Mouse (Mus musculus) limb, embryonic 10.5 days (tissue): ENCODE results near the gene Khdc1c. TPM values are rescaled to one million over a fixed set of nuclear protein-coding genes. Genes with fewer than 3 reads are reported as not detected.

Experiments used
- DNase-seq: peaks from one replicate; pipeline ENCODE4 v3.0.0-alpha.2; 2017; ENCODE audit warnings: low spot score
- H3K27ac ChIP-seq: fragments of 300-500 bp; sonication (generic); 2 replicates; pipeline ENCODE4 v1.5.1; 2016; ENCODE audit warnings: mild to moderate bottlenecking
- H3K27me3 ChIP-seq: fragments of 300-500 bp; sonication (generic); 2 replicates; pipeline ENCODE4 v1.6.1; 2016; ENCODE audit warnings: low read depth, mild to moderate bottlenecking; ENCODE audit not compliant: poor library complexity, severe bottlenecking
- H3K36me3 ChIP-seq: fragments of 300-500 bp; sonication (generic); 2 replicates; pipeline ENCODE4 v1.6.1; 2016; ENCODE audit warnings: mild to moderate bottlenecking, moderate library complexity
- H3K4me1 ChIP-seq: fragments of 300-500 bp; sonication (generic); 2 replicates; pipeline ENCODE4 v1.6.1; 2016
- H3K4me3 ChIP-seq: fragments of 300-500 bp; sonication (generic); 2 replicates; pipeline ENCODE4 v1.5.1; 2016; ENCODE audit warnings: mild to moderate bottlenecking, moderate library complexity
- H3K9me3 ChIP-seq: fragments of 300-500 bp; sonication (generic); replicated peaks from 2 replicates; pipeline ENCODE4 v1.6.1; 2016; ENCODE audit warnings: mild to moderate bottlenecking
- whole genome bisulfite sequencing: fragments of 180-500 bp; shearing (Covaris S2); methylation state at CpG from one replicate; pipeline ENCODE4 v1.1.7; 2016; 5-methylcytosine and 5-hydroxymethylcytosine counted together
- polyA plus RNA-seq: library from polyadenylated mRNA; unstranded; fragments of >200 nt; fragmentation: Nextera tagmentation; extraction: Ambion mirVana; gene quantifications from 2 replicates; pipeline ENCODE4 v1.2.1, GENCODE M21; 2016

Khdc1c gene
- polyA plus RNA-seq, 1 experiment from 2014 or later: not detected

DNA sequence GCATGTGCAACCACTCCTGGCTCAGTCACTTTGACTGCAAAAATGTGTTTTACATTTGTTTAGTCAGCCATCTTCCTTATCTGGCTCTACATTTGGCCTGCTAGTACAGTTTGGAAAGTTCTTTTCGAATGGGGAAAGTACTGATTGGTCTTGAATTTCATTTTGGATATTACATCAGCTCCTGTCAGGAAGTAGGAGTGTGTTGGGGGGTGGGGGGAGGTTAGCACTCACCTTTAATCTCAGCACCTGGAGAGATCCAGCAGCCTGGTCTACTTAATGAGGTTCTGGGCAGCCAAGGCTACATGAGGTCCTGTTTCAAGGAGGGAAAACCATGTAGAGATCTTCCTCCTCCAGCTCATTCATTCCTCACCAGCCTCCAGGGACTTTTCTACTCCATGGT is 15.1 kb downstream of the Khdc1c start, which contains the start of gene Khdc1b:
Gene Khdc1b, plus strand, starts transcription at position 301 of the 400 bp plus-strand sequence.
- WGBS: 85% methylated on average over 1 of the region's 1 CpGs
- no peak for DNase-seq

GRCm38 (mm10) chr1:21391138-21391671 is 23.1 kb downstream of the Khdc1c start:
- Histone ChIP-seq H3K27ac (no peak overlapping the region), H3K36me3 (no peaks in the 10 kb centered on the region), H3K4me3 (no peak overlapping the region), H3K9me3 (no peaks in the 10 kb centered on the region), H3K4me1 (no peaks in the 10 kb centered on the region), H3K27me3 (no peaks in the 10 kb centered on the region)
- no peak for DNase-seq
- WGBS: 75% methylated on average over 6 of the region's 6 CpGs

More for the DNA sequence above, 15.1 kb downstream of the Khdc1c start, which contains the start of gene Khdc1b:
- H3K9me3 ChIP-seq: no peaks in the 10 kb centered on the region
- H3K27me3 ChIP-seq: no peaks in the 10 kb centered on the region
- no peak within 1 kb of the TSS for H3K4me3 ChIP-seq
- no peaks in the 10 kb centered on the region for H3K36me3 ChIP-seq
- no peaks in the 10 kb centered on the region for H3K4me1 ChIP-seq
- no peak within 1 kb of the TSS for H3K27ac ChIP-seq

DNA sequence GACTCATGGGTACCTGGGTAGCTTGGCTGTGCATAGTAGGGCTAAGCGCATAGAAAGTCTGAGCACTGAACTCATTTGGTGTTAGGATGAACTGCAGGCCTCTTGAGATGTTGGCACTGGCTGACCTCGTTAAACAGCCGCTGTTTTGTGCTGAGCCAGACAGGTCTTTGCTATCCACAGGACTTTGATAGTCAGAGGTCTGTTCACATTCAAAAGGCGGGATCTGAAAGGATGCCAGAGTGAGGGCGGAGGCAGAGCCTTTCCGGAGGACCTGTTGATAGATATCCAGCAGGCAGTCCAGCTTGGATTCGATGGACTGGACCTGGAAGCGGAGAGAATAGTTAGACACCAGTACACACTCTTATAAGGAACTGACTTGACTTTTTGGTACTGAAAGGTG is 34.7 kb downstream of the Khdc1c start:
- no peak overlapping the region for H3K27ac ChIP-seq
- H3K4me3 ChIP-seq: no peak overlapping the region
- H3K36me3 ChIP-seq: no peaks in the 10 kb centered on the region
- no peaks in the 10 kb centered on the region for H3K4me1 ChIP-seq
- no peaks in the 10 kb centered on the region for H3K27me3 ChIP-seq
- no peaks in the 10 kb centered on the region for H3K9me3 ChIP-seq
- DNase-seq: no peak
- WGBS: 89% methylated on average over 8 of the region's 8 CpGs

- Histone ChIP-seq H3K4me3 (no peak overlapping the region), H3K9me3 (no peaks in the 10 kb centered on the region), H3K27me3 (no peaks in the 10 kb centered on the region), H3K4me1 (no peaks in the 10 kb centered on the region), H3K36me3 (no peaks in the 10 kb centered on the region), H3K27ac (no peak overlapping the region)
- WGBS: 61% methylated on average over 2 of the region's 2 CpGs
- DNase-seq: no peak
Observed at GRCm38 (mm10) chr1:21407266-21407665, 39.1 kb downstream of the Khdc1c start.

DNA sequence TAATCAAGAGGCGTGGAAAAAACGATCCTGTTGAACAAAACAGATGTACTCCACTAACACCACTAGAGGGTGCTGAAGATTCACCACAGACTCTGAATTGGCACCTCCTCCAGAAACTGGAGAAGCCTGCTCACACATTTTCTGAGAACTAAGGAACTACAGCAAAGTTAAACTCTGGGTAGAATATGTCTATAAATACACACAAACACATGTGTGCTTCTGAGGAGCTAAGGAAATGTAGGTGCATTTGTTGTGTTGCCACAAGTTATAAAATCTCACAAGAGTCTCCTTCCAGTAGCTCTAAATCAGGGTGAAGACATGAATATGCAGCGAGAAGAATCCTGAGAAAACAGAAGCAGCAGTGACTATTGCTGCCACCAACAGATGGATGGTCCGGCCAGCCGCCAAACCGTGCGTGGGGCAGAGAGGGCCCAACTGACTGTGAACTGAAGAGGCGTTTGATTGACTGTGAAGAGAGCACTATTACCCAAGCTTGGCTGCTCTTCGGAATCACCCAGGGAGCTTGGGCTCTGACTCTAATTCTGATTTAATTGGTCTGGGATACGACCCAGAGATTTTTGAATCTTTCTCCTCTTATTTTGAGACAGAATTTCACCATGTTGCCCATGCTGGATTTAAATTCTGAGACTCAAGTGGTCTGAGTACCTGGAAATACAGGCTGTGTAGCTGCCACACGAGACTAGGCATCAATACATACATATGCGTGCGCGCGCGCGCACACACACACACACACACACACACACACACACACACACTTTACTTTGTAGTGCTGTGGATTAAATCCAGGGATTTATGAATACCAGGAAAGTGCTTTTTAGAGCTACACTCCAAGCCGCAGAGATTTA is 43.4 kb downstream of the Khdc1c start:
- Histone ChIP-seq H3K4me3 (no peak overlapping the region), H3K27ac (no peak overlapping the region), H3K9me3 (no peaks in the 10 kb centered on the region), H3K27me3 (no peaks in the 10 kb centered on the region), H3K4me1 (no peaks in the 10 kb centered on the region), H3K36me3 (no peaks in the 10 kb centered on the region)
- peak; percentile 36 for DNase-seq
- 60% methylated on average over 18 of the region's 18 CpGs for WGBS

DNA sequence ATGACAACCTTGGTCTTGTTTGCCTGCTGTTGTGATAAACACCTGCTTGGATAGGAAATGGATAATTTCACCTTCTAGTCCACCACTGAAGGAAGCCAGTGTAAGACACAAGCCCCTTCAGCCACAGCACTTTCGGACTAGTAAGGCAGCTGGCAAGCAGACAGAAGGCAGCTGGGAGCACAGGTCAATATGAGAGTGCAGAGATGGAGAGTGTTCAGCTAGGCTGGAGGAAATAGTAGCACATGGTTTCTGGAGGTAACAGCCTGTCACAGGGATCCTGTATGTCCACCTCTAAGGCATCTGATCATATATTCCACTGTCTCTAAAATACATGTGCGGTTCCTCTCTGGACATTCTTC is 44.0 kb downstream of the Khdc1c start:
- Histone ChIP-seq H3K4me1 (no peaks in the 10 kb centered on the region), H3K27me3 (no peaks in the 10 kb centered on the region), H3K27ac (no peak overlapping the region), H3K9me3 (no peaks in the 10 kb centered on the region), H3K4me3 (no peak overlapping the region), H3K36me3 (no peaks in the 10 kb centered on the region)
- 86% methylated on average over 2 of the region's 2 CpGs for WGBS
- DNase-seq: no peak

DNA sequence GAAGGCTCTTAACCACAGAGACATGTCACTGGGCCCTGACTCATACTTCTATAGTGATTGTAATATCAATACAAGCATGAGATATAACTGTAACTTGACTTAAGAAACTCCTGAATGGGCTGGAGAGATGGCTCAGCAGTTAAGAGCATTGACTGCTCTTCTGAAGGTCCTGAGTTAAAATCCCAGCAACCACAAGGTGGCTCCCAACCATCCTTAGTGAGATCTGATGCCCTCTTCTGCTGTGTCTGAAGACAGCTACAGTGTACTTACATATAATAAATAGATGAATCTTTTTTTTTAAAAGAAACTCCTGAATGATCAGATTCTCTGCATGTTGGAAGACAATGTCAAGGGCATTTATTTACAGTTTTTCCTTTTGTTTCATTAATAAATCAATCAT is 51.2 kb downstream of the Khdc1c start:
- H3K27me3 ChIP-seq: no peaks in the 10 kb centered on the region
- no peaks in the 10 kb centered on the region for H3K36me3 ChIP-seq
- H3K9me3 ChIP-seq: no peaks in the 10 kb centered on the region
- no peaks in the 10 kb centered on the region for H3K4me1 ChIP-seq
- DNase-seq: no peak
- no peak overlapping the region for H3K27ac ChIP-seq
- H3K4me3 ChIP-seq: no peak overlapping the region

Other genes with a start within 250 kb of the Khdc1c start
- gene Tmem14a, start 149.8 kb upstream of the Khdc1c start, polyA plus RNA-seq: 4.7 and 7.8 TPM in 2 replicates
- not detected in 2 replicates for gene Gsta3, start 127.7 kb upstream of the Khdc1c start, polyA plus RNA-seq
- not detected in 2 replicates for gene Khdc1a, start 18.7 kb upstream of the Khdc1c start, polyA plus RNA-seq
- 0.13 TPM in 1 of 2 replicates, not detected in the other for gene Khdc1b, start 15.2 kb downstream of the Khdc1c start, polyA plus RNA-seq